Mouse (Mus musculus) midbrain, embryonic 12.5 days (tissue): ENCODE results near the gene Syde2. TPM values are rescaled to one million over a fixed set of nuclear protein-coding genes. Genes with fewer than 3 reads are reported as not detected.

Experiments used
- ATAC-seq: fragments of 200-750 bp; cut with Nextera tagmentation; 2 replicates; pipeline ENCODE4 v1.8.0; 2017; ENCODE audit warnings: low read depth, moderate TSS enrichment, moderate library complexity; ENCODE audit not compliant: low FRiP score
- H3K27ac ChIP-seq: fragments of 300-500 bp; sonication (generic); replicated peaks from 2 replicates; pipeline ENCODE4 v1.5.1; 2016; ENCODE audit warnings: mild to moderate bottlenecking
- H3K27me3 ChIP-seq: fragments of 300-500 bp; sonication (generic); 2 replicates; pipeline ENCODE4 v1.6.1; 2016; ENCODE audit warnings: mild to moderate bottlenecking
- H3K36me3 ChIP-seq: fragments of 300-500 bp; sonication (generic); 2 replicates; pipeline ENCODE4 v1.6.1; 2016
- H3K4me1 ChIP-seq: fragments of 300-500 bp; sonication (generic); 2 replicates; pipeline ENCODE4 v1.6.1; 2016
- H3K4me2 ChIP-seq: fragments of 300-500 bp; sonication (generic); replicated peaks from 2 replicates; pipeline ENCODE4 v1.6.1; 2016; ENCODE audit warnings: mild to moderate bottlenecking, moderate library complexity
- H3K4me3 ChIP-seq: fragments of 300-500 bp; sonication (generic); 2 replicates; pipeline ENCODE4 v1.5.1; 2016; ENCODE audit warnings: mild to moderate bottlenecking
- H3K9ac ChIP-seq: fragments of 300-500 bp; sonication (generic); replicated peaks from 2 replicates; pipeline ENCODE4 v1.6.1; 2016; ENCODE audit warnings: mild to moderate bottlenecking, moderate library complexity
- H3K9me3 ChIP-seq: fragments of 300-500 bp; sonication (generic); 2 replicates; pipeline ENCODE4 v1.6.1; 2016; ENCODE audit warnings: mild to moderate bottlenecking
- WGBS: fragments of 180-500 bp; shearing (Covaris S2); methylation state at CpG from one replicate; pipeline ENCODE4 v1.1.7; 2016; 5-methylcytosine and 5-hydroxymethylcytosine counted together
- polyA plus RNA-seq: library from polyadenylated mRNA; unstranded; fragments of >200 nt; fragmentation: Nextera tagmentation; extraction: Ambion mirVana; gene quantifications from 2 replicates; pipeline ENCODE4 v1.2.1, GENCODE M21; 2016

Gene Syde2
- polyA plus RNA-seq, 1 experiment from 2014 or later, result 0.92 TPM

- ATAC-seq, result no peak
- Histone ChIP-seq H3K27me3 (peaks cover 15% of the 10 kb centered on the region; the same call in 1 of the 2 replicates), H3K4me3 (no peak overlapping the region), H3K27ac (no peak overlapping the region), H3K9me3 (no peaks in the 10 kb centered on the region), H3K4me2 (no peak overlapping the region), H3K36me3 (no peaks in the 10 kb centered on the region), H3K4me1 (no peaks in the 10 kb centered on the region), H3K9ac (no peak overlapping the region)
- WGBS, result 60% methylated on average over 11 of the region's 11 CpGs
These were observed 57.3 kb downstream of the Syde2 start for GRCm38 (mm10) chr3:146044977-146045376.

DNA sequence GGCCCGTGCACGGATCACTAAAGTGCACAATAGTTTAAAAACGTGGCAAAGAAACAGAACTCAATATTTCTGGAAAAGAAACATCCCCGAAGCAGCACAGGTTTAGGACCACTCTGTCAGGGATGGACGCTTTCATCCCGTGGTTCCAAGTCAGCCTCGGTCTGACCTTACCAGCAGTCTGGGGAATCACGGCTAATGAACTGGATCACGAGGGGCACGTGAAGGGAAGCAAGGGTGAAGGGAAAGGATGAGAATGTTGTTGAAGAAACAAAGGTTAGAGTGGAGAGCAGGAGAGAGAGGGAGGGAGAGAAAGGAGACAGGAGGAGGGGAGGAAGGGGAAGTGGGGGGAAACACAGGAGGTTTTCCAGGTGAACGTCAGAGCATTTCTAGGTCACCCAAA, 58.4 kb downstream of the Syde2 start:
- H3K36me3 ChIP-seq, result no peaks in the 10 kb centered on the region
- no peak overlapping the region for H3K4me2 ChIP-seq
- peaks cover 15% of the 10 kb centered on the region; the same call in 1 of the 2 replicates for H3K27me3 ChIP-seq
- ATAC-seq, result no peak
- H3K4me3 ChIP-seq, result no peak overlapping the region
- 88% methylated on average over 11 of the region's 11 CpGs for WGBS
- no peaks in the 10 kb centered on the region for H3K4me1 ChIP-seq
- no peaks in the 10 kb centered on the region for H3K9me3 ChIP-seq
- no peak overlapping the region for H3K27ac ChIP-seq
- H3K9ac ChIP-seq, result no peak overlapping the region

DNA sequence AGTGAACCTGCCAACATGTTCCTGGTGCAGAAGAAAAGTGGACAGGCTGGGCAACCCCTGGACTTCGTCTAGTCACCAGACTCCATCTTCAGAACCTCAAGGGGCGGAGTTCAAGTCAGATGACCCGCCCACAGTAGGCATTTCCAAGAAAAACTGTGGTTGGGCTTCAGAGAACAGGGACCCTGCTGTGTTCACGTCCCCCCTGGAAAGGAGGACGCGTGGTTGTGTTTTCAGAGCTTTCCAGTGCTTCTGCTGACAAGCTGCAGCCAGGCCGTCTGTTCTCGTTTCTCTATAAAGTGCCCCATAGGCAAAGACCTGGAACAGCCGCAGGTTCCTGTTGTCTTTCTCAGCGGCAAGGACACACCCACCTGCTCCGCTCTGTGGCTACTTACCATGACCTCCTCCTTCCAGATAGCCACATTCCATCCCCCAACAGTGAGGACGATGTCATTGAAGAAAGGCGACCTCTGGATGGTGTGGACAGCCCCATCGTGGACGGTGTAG, 60.1 kb downstream of the Syde2 start:
- H3K9ac ChIP-seq, result no peak overlapping the region
- H3K27ac ChIP-seq, result no peak overlapping the region
- H3K4me3 ChIP-seq, result no peak overlapping the region
- peaks cover 6% of the 10 kb centered on the region for H3K4me1 ChIP-seq
- peaks cover 15% of the 10 kb centered on the region; the same call in 1 of the 2 replicates for H3K27me3 ChIP-seq
- WGBS, result 29% methylated on average over 15 of the region's 15 CpGs
- no peak overlapping the region for H3K4me2 ChIP-seq
- ATAC-seq, result no peak
- H3K9me3 ChIP-seq, result no peaks in the 10 kb centered on the region
- H3K36me3 ChIP-seq, result no peaks in the 10 kb centered on the region

GRCm38 (mm10) chr3:146049951-146050350, 62.3 kb downstream of the Syde2 start:
- no peaks in the 10 kb centered on the region for H3K36me3 ChIP-seq
- WGBS, result 92% methylated on average over 5 of the region's 5 CpGs
- no peak overlapping the region for H3K4me2 ChIP-seq
- peaks cover 18% of the 10 kb centered on the region; the same call in 1 of the 2 replicates for H3K27me3 ChIP-seq
- H3K4me1 ChIP-seq, result peaks cover 6% of the 10 kb centered on the region
- no peaks in the 10 kb centered on the region for H3K9me3 ChIP-seq
- no peak overlapping the region for H3K9ac ChIP-seq
- no peak overlapping the region for H3K4me3 ChIP-seq
- H3K27ac ChIP-seq, result no peak overlapping the region
- no peak for ATAC-seq

DNA sequence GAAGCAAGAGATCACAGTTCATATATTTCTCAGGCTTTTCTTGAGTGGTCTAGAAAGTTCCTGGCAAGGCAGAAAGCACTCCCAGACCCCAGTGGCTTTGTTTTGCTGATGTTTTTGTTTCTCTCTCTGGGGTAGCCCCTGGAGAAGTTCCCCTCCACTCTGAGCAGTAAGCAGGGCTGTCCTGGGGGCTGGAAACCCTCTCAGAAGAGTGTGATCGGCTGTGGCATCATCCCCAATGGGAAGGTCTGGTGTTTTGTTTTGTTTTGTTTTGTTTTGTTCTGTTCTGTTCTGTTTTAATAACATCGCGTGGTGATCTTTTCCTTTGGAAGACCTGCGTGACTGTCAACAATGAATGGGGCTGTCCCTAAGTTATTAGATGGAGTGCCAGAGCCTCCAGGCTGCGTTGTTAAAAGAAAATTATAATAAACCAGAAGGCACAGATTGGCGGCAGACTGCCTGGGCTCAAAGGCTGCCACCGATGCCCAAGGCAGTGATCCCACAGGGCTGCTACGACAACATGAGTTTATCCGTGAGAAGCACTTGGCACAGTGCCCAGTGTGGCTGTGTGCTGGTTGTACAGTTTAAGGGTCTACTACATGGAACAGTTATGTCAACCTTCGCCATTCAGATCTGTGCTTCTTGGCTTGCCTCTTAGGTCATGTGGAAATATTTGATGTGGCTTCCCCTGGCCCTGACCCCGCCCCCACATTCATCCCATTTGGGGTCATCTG, 63.8 kb downstream of the Syde2 start:
- H3K36me3 ChIP-seq, result no peaks in the 10 kb centered on the region
- no peak overlapping the region for H3K4me3 ChIP-seq
- peak overlapping the region; percentile 11; the same call in 1 of the 2 replicates for H3K27ac ChIP-seq
- 59% methylated on average over 11 of the region's 11 CpGs for WGBS
- peaks cover 6% of the 10 kb centered on the region for H3K4me1 ChIP-seq
- H3K4me2 ChIP-seq, result no peak overlapping the region
- H3K9me3 ChIP-seq, result no peaks in the 10 kb centered on the region
- peak; percentile 75 for ATAC-seq
- no peak overlapping the region for H3K9ac ChIP-seq
- H3K27me3 ChIP-seq, result peaks cover 18% of the 10 kb centered on the region; the same call in 1 of the 2 replicates

DNA sequence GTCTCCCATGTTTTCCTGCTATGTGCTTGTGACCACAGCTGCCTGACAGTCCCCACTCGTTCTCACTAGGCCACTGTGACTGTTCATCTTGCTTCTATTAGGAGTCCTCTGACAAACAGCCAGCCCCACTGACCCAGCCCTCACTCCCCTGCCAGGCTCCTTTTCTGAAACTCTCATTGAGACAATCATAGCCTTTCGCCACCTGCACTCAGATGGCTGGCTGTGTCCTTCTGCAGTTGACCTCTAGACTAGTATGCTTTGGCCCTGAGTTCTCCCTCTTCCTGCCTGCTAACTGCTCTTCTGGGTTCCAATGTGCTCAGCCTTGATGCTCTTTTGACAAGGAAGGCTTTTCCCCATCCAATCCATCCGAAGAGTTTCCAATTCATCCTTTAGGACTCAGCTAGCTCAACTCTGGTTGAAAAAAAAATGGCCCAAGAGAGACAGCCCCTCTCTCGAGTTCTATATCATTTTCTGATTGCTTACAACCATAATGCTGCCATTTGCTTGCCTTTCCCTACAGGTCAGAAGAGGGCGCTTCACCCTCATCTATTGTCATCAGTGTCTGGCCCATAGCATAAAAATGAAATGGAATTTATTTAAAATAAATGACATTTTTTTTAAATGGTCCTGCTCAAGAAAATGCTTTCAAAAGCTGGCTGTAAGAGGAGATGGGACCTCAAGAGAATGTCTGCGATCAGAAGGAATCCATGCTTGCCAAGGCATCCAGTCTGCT, 65.6 kb downstream of the Syde2 start:
- H3K4me3 ChIP-seq, result no peak overlapping the region
- peaks cover 18% of the 10 kb centered on the region; the same call in 1 of the 2 replicates for H3K27me3 ChIP-seq
- no peak overlapping the region for H3K27ac ChIP-seq
- H3K36me3 ChIP-seq, result no peaks in the 10 kb centered on the region
- ATAC-seq, result no peak
- 79% methylated on average over 6 of the region's 6 CpGs for WGBS
- peaks cover 6% of the 10 kb centered on the region for H3K4me1 ChIP-seq
- no peak overlapping the region for H3K4me2 ChIP-seq
- H3K9me3 ChIP-seq, result no peaks in the 10 kb centered on the region
- H3K9ac ChIP-seq, result no peak overlapping the region

- Histone ChIP-seq H3K4me2 (no peak overlapping the region), H3K36me3 (no peaks in the 10 kb centered on the region), H3K9me3 (no peaks in the 10 kb centered on the region), H3K4me1 (peaks cover 6% of the 10 kb centered on the region), H3K4me3 (no peak overlapping the region), H3K27me3 (peaks cover 13% of the 10 kb centered on the region; the same call in 1 of the 2 replicates), H3K9ac (no peak overlapping the region), H3K27ac (no peak overlapping the region)
- 73% methylated on average over 2 of the region's 2 CpGs for whole genome bisulfite sequencing
- ATAC-seq, result no peak
These were observed 66.2 kb downstream of the Syde2 start for GRCm38 (mm10) chr3:146053873-146054272.

DNA sequence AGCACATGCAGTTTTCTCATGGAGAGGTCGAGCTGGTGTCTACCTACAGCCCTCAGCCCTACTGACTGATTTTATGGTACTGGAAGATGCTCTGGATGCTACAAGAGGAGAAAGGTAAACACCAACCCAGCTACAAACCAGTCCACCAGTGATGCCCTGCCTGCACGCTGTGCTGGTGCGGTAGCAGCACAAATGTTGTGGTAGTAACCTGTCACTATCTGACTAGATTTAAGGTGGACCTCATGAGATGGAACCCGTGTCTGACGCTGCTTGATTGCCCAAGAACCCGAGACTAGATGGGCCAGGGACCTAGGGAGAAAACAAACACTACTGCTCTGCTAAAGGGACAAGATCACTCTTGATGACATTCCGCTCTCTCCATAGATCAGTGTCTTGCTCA, 69.5 kb downstream of the Syde2 start:
- Histone ChIP-seq H3K27ac (no peak overlapping the region), H3K27me3 (peaks cover 9% of the 10 kb centered on the region; the same call in 1 of the 2 replicates), H3K4me1 (no peaks in the 10 kb centered on the region), H3K4me3 (no peak overlapping the region), H3K9me3 (no peaks in the 10 kb centered on the region), H3K9ac (no peak overlapping the region), H3K36me3 (no peaks in the 10 kb centered on the region), H3K4me2 (no peak overlapping the region)
- WGBS, result 79% methylated on average over 7 of the region's 7 CpGs
- ATAC-seq, result no peak

DNA sequence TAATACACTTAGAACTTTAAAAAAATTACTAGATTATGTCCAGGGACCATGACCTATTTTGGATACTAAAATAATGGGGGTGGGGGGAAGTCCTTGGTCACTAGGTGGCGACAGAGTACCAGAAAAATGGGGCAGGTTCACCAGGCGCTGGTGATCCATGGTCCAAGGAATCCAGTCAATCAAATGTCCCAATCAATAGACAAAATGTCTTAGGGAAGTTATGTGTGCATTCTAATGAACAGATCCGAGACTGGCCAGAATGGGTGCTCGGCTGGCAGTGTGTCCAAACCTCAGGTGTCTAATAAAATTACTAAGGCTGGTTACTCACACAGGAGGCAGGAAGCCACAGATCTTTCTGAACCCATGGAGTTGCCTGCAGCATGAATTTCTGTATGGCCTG, 70.6 kb downstream of the Syde2 start:
- H3K27ac ChIP-seq, result no peak overlapping the region
- H3K4me3 ChIP-seq, result no peak overlapping the region
- H3K9me3 ChIP-seq, result no peaks in the 10 kb centered on the region
- peaks cover 9% of the 10 kb centered on the region; the same call in 1 of the 2 replicates for H3K27me3 ChIP-seq
- peak; percentile 58; the same call in 1 of the 2 replicates for ATAC-seq
- no peak overlapping the region for H3K9ac ChIP-seq
- H3K36me3 ChIP-seq, result no peaks in the 10 kb centered on the region
- no peaks in the 10 kb centered on the region for H3K4me1 ChIP-seq
- no peak overlapping the region for H3K4me2 ChIP-seq
- WGBS, result 10% methylated on average over 4 of the region's 4 CpGs

GRCm38 (mm10) chr3:146059356-146059926, 71.8 kb downstream of the Syde2 start:
- Histone ChIP-seq H3K4me1 (no peaks in the 10 kb centered on the region), H3K36me3 (no peaks in the 10 kb centered on the region), H3K9ac (no peak overlapping the region), H3K27ac (no peak overlapping the region), H3K4me3 (no peak overlapping the region), H3K27me3 (peaks cover 8% of the 10 kb centered on the region; the same call in 1 of the 2 replicates), H3K4me2 (no peak overlapping the region), H3K9me3 (no peaks in the 10 kb centered on the region)
- no peak for ATAC-seq
- 85% methylated on average over 15 of the region's 15 CpGs for WGBS

DNA sequence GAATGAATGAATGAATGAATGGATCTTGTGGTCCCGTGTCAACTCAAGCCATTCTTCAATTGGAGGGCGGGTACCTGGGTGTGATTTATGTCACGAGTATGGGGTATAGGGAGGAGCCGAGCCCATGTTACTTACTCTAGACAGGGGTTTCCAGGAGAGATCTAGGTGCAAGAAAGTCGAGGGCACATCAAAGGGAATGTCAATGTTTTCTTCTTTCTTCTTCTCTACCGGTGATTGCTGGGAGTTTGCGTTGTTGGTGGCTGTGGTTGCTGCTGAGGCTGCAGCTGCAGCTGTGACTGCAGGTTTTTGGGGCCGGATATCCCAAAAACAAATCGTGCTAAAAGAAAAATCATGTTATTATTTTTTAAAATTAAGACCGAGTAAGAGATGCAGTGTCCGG, 75.5 kb downstream of the Syde2 start:
- Histone ChIP-seq H3K36me3 (no peaks in the 10 kb centered on the region), H3K27ac (no peak overlapping the region), H3K9me3 (no peaks in the 10 kb centered on the region), H3K27me3 (no peaks in the 10 kb centered on the region), H3K9ac (no peak overlapping the region), H3K4me1 (no peaks in the 10 kb centered on the region), H3K4me3 (no peak overlapping the region), H3K4me2 (no peak overlapping the region)
- ATAC-seq, result no peak
- WGBS, result 95% methylated on average over 11 of the region's 11 CpGs

DNA sequence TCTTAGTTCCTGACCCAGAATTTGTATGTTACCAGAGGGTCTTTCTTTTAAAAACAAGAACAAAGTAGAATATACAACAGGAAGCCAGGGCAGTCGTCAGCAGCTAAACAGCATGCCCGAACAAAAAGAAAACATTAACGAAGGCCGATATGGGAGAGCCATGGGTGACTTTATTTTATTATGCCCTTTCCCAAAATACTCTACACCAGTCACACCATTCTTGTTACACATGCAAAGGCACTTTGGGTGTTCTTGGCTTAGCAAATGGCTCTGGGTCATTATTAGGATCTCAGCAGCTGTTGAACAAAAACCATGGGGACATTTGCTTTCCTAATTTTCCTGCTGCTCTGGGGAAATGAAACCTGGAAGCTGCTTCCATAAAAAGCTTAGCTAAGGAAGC, 81.6 kb downstream of the Syde2 start:
- no peak overlapping the region for H3K4me3 ChIP-seq
- H3K9me3 ChIP-seq, result no peaks in the 10 kb centered on the region
- H3K4me1 ChIP-seq, result no peaks in the 10 kb centered on the region
- no peak for ATAC-seq
- WGBS, result 85% methylated on average over 4 of the region's 4 CpGs
- H3K9ac ChIP-seq, result no peak overlapping the region
- H3K4me2 ChIP-seq, result no peak overlapping the region
- H3K36me3 ChIP-seq, result no peaks in the 10 kb centered on the region
- H3K27me3 ChIP-seq, result no peaks in the 10 kb centered on the region
- no peak overlapping the region for H3K27ac ChIP-seq
